Mouse (Mus musculus) lung, embryonic 14.5 days (tissue): ENCODE results near the gene Jade2. TPM values are rescaled to one million over a fixed set of nuclear protein-coding genes. Genes with fewer than 3 reads are reported as not detected.

Experiments
- ATAC-seq: fragments of 200-750 bp; cut with Nextera tagmentation; 2 replicates; pipeline ENCODE4 v1.8.0; 2017; ENCODE audit warnings: mild to moderate bottlenecking, moderate TSS enrichment, moderate library complexity; ENCODE audit not compliant: insufficient read depth
- DNase-seq: peaks from one replicate; pipeline ENCODE4 v3.0.0-alpha.2; 2015
- H3K27ac ChIP-seq: fragments of 300-500 bp; sonication (generic); 2 replicates; pipeline ENCODE4 v1.5.1; 2014; ENCODE audit warnings: low read depth, mild to moderate bottlenecking, moderate library complexity
- H3K27me3 ChIP-seq: fragments of 300-500 bp; sonication (generic); 2 replicates; pipeline ENCODE4 v1.6.1; 2014; ENCODE audit warnings: low read length, control low read depth; ENCODE audit not compliant: insufficient read depth
- H3K36me3 ChIP-seq: fragments of 300-500 bp; sonication (generic); 2 replicates; pipeline ENCODE4 v1.6.1; 2014; ENCODE audit warnings: control low read depth; ENCODE audit not compliant: insufficient read depth
- H3K4me1 ChIP-seq: fragments of 300-500 bp; sonication (generic); 2 replicates; pipeline ENCODE4 v1.6.1; 2014; ENCODE audit warnings: antibody characterized with exemption, control low read depth; ENCODE audit not compliant: insufficient read depth
- H3K4me2 ChIP-seq: fragments of 300-500 bp; sonication (generic); 2 replicates; pipeline ENCODE4 v1.6.1; 2014; ENCODE audit warnings: mild to moderate bottlenecking
- H3K4me3 ChIP-seq: fragments of 300-500 bp; sonication (generic); 2 replicates; pipeline ENCODE4 v1.5.1; 2014; ENCODE audit warnings: low read depth, low read length
- H3K9ac ChIP-seq: fragments of 300-500 bp; sonication (generic); 2 replicates; pipeline ENCODE4 v1.6.1; 2014
- H3K9me3 ChIP-seq: fragments of 300-500 bp; sonication (generic); 2 replicates; pipeline ENCODE4 v1.6.1; 2016; ENCODE audit warnings: low read depth, low read length, control low read depth
- CTCF ChIP-seq: IDR thresholded peaks from 2 replicates; pipeline ENCODE4 v1.5.1; 2016; ENCODE audit warnings: antibody characterized with exemption, low read depth
- WGBS: fragments of 180-500 bp; shearing (Covaris S2); extraction: QIAGEN DNeasy Blood & Tissue Kit; methylation state at CpG from one replicate; pipeline ENCODE4 v1.1.7; 2014; 5-methylcytosine and 5-hydroxymethylcytosine counted together
- polyA plus RNA-seq: library from polyadenylated mRNA; unstranded; fragments of >200 nt; fragmentation: Nextera tagmentation; extraction: Ambion mirVana; gene quantifications from 2 replicates; pipeline ENCODE4 v1.2.1, GENCODE M21; 2014

Jade2 gene
- polyA plus RNA-seq, 1 experiment from 2014 or later = 1.6 TPM

DNA sequence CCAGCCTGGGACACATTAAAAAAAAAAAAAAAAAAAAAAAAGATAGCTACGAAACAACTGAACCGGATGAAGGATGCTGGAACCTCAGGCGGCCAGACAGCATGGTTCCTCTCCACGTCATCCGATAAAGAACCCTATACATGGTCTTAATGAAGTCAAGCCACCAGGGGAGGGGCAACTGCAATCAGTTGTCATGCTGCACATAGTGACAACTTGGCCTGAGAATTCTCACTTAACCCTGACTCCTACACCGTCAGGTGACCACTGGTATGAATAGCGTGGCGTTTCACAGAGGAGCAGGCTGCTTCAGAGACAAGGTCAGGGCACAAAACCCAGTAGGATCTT, 23.4 kb downstream of the Jade2 start:
- ATAC-seq (no peak), DNase-seq (no peak)
- Histone ChIP-seq H3K4me2 (no peak overlapping the region), H3K27ac (no peak overlapping the region), H3K9me3 (no peaks in the 10 kb centered on the region), H3K27me3 (no peaks in the 10 kb centered on the region), H3K36me3 (peaks cover 39% of the 10 kb centered on the region), H3K4me1 (no peaks in the 10 kb centered on the region), H3K4me3 (no peak overlapping the region), H3K9ac (no peak overlapping the region)
- no peak for TF ChIP-seq CTCF
- 90% methylated on average over 8 of the region's 8 CpGs for WGBS

DNA sequence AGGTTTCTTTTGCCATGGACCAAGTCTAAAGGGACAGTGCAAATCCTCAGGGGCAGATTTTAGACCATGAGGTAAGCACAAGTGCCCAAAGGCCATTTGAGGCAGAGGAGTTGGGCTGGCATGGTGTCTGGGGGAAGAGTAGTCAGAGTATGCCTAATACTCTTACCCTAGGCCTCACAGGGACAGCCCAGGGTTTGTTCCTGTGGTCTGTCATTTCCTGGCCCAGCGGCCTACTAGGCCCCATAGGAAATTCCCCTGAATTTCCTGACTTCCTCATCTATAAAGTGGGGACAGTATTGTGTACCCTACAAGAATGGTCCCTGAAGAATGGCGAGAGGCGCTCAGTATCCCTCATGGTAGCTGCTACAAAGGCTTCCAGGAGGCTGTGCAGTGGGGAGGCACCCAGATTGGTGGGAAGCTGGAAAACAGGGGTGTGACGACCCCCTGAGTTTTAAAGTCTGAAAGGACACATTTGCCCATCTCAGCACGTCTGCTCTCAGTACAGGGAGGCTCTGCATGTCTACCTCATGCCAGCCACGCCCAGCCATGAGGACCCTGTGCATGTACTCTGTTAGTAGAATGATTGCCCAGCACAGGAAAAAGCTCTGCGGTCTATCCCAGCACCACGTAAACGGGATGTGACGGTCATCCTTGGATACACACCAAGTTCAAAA, 23.9 kb downstream of the Jade2 start:
- no peak for DNase-seq
- no peak for TF ChIP-seq CTCF
- 85% methylated on average over 10 of the region's 10 CpGs for WGBS
- Histone ChIP-seq H3K9me3 (no peaks in the 10 kb centered on the region), H3K4me3 (no peak overlapping the region), H3K4me1 (no peaks in the 10 kb centered on the region), H3K36me3 (peaks cover 39% of the 10 kb centered on the region), H3K27ac (no peak overlapping the region), H3K4me2 (no peak overlapping the region), H3K9ac (no peak overlapping the region), H3K27me3 (no peaks in the 10 kb centered on the region)
- no peak for ATAC-seq

DNA sequence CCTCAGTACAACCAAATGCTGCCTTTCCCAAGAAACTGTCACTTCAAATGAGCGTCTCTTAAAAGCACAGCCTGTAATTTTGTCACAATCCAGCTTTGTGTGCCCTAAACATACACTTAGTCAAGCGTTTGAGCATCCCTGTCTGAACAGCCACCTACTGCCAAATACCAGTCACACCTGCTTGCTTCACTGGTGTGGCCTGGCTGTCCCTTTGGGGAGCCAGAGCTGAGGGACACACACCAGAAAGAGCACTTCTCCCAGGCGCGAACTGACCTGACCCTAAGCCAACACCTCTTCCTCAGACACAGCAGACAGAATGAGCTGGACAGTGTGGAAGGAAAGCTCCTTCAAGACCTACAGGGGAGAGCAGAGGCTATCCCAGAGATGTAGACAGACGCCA, 24.5 kb downstream of the Jade2 start:
- H3K27me3 ChIP-seq = no peaks in the 10 kb centered on the region
- no peak overlapping the region for H3K4me3 ChIP-seq
- TF ChIP-seq CTCF = no peak
- no peaks in the 10 kb centered on the region for H3K9me3 ChIP-seq
- H3K4me2 ChIP-seq = no peak overlapping the region
- ATAC-seq (no peak), DNase-seq (no peak)
- no peak overlapping the region for H3K27ac ChIP-seq
- H3K36me3 ChIP-seq = peaks cover 39% of the 10 kb centered on the region
- H3K9ac ChIP-seq = no peak overlapping the region
- no peaks in the 10 kb centered on the region for H3K4me1 ChIP-seq
- WGBS = 78% methylated on average over 5 of the region's 5 CpGs

DNA sequence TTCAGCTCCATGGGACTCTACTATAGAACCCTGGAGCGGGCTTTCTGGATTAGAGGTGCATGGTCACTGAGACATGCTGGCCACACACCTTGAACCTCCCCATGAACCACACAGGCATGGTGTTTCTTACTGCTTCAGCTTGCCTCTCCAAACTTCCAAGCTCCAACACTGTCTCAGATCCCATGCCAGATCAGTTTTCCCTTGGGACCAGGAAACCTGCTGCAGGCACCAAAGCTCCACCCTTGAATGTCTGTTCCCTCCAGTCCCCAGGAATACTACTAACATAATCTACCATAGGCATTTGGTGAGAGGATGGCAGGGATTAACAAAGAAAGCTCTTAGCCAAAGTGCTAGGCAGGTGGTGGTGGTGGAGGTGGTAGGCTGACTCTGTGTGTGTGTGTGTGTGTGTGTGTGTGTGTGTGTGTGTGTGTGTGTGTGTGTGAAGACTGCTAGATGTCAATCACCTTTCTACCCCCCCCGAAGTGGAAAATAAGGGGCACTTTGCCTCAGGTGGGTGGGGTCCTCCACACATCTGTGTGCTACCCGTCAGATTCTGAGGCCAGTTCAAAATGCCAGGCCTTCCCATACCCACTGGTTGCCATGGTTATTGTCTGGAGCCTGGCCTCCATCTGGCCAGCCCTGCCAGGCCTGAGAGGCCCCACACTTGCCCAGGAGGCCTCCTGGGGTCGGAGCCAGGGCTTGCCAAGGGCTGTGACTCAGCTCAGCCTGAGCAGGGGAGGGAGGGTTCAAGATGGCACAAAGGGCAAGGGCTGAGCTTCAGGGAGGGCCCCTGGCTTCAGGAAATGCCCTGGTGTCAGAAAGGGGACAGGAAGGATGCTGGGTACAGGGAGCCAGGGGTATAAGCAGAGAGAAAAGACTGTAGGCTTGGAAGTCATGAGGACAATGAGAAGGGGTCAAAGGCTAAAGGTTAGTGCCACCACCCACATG, 25.2 kb downstream of the Jade2 start:
- Histone ChIP-seq H3K4me2 (no peak overlapping the region), H3K4me1 (no peaks in the 10 kb centered on the region), H3K4me3 (no peak overlapping the region), H3K27ac (no peak overlapping the region), H3K9ac (no peak overlapping the region), H3K9me3 (no peaks in the 10 kb centered on the region), H3K27me3 (no peaks in the 10 kb centered on the region), H3K36me3 (peaks cover 42% of the 10 kb centered on the region)
- ATAC-seq (no peak), DNase-seq (no peak)
- 73% methylated on average over 4 of the region's 4 CpGs for WGBS
- TF ChIP-seq CTCF = no peak

DNA sequence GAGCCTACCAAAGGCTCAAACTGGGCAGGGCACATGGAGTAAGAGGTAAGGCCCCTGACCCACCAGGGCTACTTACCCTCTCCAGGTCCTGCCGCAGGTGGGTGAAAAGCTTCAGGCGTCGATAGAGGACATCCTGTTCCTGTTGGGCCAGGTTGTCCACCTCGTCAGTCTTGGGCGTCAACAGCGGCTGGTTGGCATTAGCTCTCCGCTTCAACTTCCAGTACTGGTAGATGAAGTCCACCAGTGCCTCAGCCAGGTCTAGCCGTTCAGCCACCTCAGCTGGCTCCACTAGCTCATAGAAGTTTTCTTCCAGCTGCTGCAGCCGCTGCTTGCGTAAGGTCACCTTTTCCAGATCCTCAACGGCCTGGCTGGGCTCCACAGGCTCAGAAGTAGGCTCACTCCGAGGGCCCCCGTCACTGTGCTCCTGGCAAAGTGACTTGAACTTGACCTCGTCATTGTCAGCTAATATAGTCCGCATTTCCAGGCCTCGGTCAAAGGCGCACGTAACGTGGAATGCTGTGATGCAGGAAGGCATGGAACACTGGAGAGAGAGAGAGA, 32.5 kb downstream of the Jade2 start:
- Histone ChIP-seq H3K4me2 (no peak overlapping the region), H3K36me3 (peaks cover 43% of the 10 kb centered on the region), H3K27me3 (no peaks in the 10 kb centered on the region), H3K4me3 (no peak overlapping the region), H3K9me3 (no peaks in the 10 kb centered on the region), H3K9ac (no peak overlapping the region), H3K27ac (no peak overlapping the region), H3K4me1 (no peaks in the 10 kb centered on the region)
- DNase-seq = no peak
- ATAC-seq = no peak
- 73% methylated on average over 19 of the region's 19 CpGs for WGBS
- no peak for TF ChIP-seq CTCF

DNA sequence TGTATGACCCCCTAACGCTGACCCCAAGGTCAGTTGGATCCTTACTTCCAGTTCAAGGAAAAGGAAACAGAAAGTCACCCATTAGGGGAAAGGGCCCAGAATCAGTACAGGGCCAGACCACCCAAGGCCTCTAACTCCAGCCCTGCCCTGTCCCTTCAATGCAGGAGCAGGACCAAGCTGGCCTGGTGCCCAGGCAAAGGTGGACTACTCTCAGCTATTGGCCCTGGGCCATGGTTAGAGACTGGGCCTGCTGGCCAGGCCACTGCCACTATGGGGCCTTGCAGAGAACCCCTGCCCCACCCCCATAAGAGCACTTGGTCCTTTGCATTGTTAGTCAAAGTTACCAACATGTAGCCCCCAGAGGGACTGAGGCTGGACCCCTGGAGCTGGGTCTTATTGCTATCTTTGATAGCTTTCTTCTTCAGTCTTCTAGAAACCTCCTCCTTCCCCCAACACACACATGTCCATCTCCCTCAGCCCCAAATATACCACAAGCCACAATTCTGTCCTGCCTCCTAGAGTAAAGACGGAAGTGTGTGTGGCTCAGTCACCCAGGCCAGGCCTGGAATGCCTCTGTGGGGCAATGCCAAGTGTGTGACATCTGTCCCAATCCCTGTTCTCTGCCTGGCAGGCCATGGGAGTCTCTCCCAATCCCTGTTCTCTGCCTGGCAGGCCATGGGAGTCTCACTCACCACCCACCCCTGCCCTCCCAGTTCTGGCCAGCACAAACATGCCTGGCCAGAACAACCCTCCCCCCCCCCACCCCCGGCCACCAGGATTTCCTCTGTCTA, 33.3 kb downstream of the Jade2 start:
- no peak for TF ChIP-seq CTCF
- 92% methylated on average over 3 of the region's 3 CpGs for WGBS
- DNase-seq (no peak), ATAC-seq (no peak)
- H3K9ac ChIP-seq = no peak overlapping the region
- H3K4me1 ChIP-seq = no peaks in the 10 kb centered on the region
- H3K4me3 ChIP-seq = no peak overlapping the region
- peaks cover 35% of the 10 kb centered on the region for H3K36me3 ChIP-seq
- no peak overlapping the region for H3K27ac ChIP-seq
- no peaks in the 10 kb centered on the region for H3K9me3 ChIP-seq
- no peak overlapping the region for H3K4me2 ChIP-seq
- no peaks in the 10 kb centered on the region for H3K27me3 ChIP-seq
